Mouse (Mus musculus) liver, postnatal 0 days (tissue): ENCODE data around the gene Pdf. TPM values are rescaled to one million over a fixed set of nuclear protein-coding genes. Genes with fewer than 3 reads are reported as not detected.

ENCODE experiments used
- ATAC-seq: fragments of 200-750 bp; cut with Nextera tagmentation; 2 replicates; pipeline ENCODE4 v1.8.0; 2017; ENCODE audit warnings: mild to moderate bottlenecking, moderate library complexity
- DNase-seq: peaks from one replicate; pipeline ENCODE4 v3.0.0-alpha.2; 2016
- H3K27ac ChIP-seq: fragments of 300-500 bp; sonication (generic); 2 replicates; pipeline ENCODE4 v1.5.1; 2014; ENCODE audit warnings: antibody characterized with exemption, moderate library complexity, mild to moderate bottlenecking, low read depth
- H3K27me3 ChIP-seq: fragments of 300-500 bp; sonication (generic); 2 replicates; pipeline ENCODE4 v1.6.1; 2014; ENCODE audit warnings: low read length, control low read depth, mixed read lengths; ENCODE audit not compliant: insufficient read depth
- H3K36me3 ChIP-seq: fragments of 300-500 bp; sonication (generic); replicated peaks from 2 replicates; pipeline ENCODE4 v1.6.1; 2014; ENCODE audit warnings: mild to moderate bottlenecking, control low read depth, low read length, moderate library complexity, mixed read lengths; ENCODE audit not compliant: insufficient read depth
- H3K4me1 ChIP-seq: fragments of 300-500 bp; sonication (generic); 2 replicates; pipeline ENCODE4 v1.6.1; 2014; ENCODE audit warnings: antibody characterized with exemption, mild to moderate bottlenecking, control low read depth; ENCODE audit not compliant: insufficient read depth
- H3K4me2 ChIP-seq: fragments of 300-500 bp; sonication (generic); 2 replicates; pipeline ENCODE4 v1.6.1; 2014; ENCODE audit warnings: low read depth, mild to moderate bottlenecking, low read length, moderate library complexity, mixed read lengths
- H3K4me3 ChIP-seq: fragments of 300-500 bp; sonication (generic); 2 replicates; pipeline ENCODE4 v1.5.1; 2014; ENCODE audit warnings: low read depth, low read length
- H3K9ac ChIP-seq: fragments of 300-500 bp; sonication (generic); replicated peaks from 2 replicates; pipeline ENCODE4 v1.6.1; 2014; ENCODE audit warnings: mild to moderate bottlenecking, moderate library complexity
- H3K9me3 ChIP-seq: fragments of 300-500 bp; sonication (generic); 2 replicates; pipeline ENCODE4 v1.6.1; 2016; ENCODE audit warnings: mild to moderate bottlenecking, control low read depth, low read length, mixed read lengths
- CTCF ChIP-seq: sonication (generic); IDR thresholded peaks from 2 replicates; pipeline ENCODE4 v1.5.1; 2016; ENCODE audit warnings: antibody characterized with exemption, low read depth
- EP300 ChIP-seq: IDR thresholded peaks from 2 replicates; pipeline ENCODE4 v1.6.1; 2016; ENCODE audit warnings: antibody characterized with exemption, low read depth, mild to moderate bottlenecking
- WGBS: fragments of 180-500 bp; shearing (Covaris S2); extraction: QIAGEN DNeasy Blood & Tissue Kit; methylation state at CpG from one replicate; pipeline ENCODE4 v1.1.7; 2014; ENCODE audit not compliant: insufficient replicate concordance; 5-methylcytosine and 5-hydroxymethylcytosine counted together
- polyA plus RNA-seq: library from polyadenylated mRNA; unstranded; fragments of >200 nt; fragmentation: Nextera tagmentation; extraction: Ambion mirVana; gene quantifications from 2 replicates; pipeline ENCODE4 v1.2.1, GENCODE M21; 2015

Gene Pdf
- polyA plus RNA-seq, 1 experiment from 2014 or later, result 20.7 TPM

DNA sequence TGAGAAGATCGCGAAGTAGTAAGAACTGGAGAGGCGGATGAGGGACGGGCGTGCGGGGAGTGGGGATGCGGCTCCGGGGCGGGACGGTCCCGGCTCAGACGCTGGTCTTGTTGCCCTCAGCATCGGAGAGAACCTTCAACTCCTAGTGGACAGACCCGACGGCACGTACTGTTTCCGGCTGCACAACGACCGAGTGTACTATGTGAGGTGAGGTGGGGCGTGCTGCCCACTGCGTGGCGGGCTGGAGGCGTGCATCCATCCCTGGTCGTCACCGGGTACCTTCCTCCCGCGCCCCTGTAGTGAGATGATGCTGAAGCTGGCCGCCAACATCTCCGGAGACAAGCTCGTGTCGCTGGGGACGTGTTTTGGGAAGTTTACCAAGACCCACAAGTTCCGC is 8.6 kb upstream of the Pdf start:
- Histone ChIP-seq H3K9ac (peak overlapping the region; percentile 84), H3K36me3 (peaks cover 39% of the 10 kb centered on the region), H3K27me3 (no peaks in the 10 kb centered on the region), H3K4me3 (peak overlapping the region; percentile 92), H3K9me3 (no peaks in the 10 kb centered on the region), H3K4me2 (peak overlapping the region; percentile 94), H3K4me1 (peaks cover 23% of the 10 kb centered on the region), H3K27ac (peak overlapping the region; percentile 58)
- WGBS, result under 1% methylated on average over 33 of the region's 33 CpGs
- TF ChIP-seq EP300 (no peak; the same call in 1 of the 2 replicates), CTCF (no peak)
- DNase-seq, result no peak
- peak; percentile 56 for ATAC-seq

DNA sequence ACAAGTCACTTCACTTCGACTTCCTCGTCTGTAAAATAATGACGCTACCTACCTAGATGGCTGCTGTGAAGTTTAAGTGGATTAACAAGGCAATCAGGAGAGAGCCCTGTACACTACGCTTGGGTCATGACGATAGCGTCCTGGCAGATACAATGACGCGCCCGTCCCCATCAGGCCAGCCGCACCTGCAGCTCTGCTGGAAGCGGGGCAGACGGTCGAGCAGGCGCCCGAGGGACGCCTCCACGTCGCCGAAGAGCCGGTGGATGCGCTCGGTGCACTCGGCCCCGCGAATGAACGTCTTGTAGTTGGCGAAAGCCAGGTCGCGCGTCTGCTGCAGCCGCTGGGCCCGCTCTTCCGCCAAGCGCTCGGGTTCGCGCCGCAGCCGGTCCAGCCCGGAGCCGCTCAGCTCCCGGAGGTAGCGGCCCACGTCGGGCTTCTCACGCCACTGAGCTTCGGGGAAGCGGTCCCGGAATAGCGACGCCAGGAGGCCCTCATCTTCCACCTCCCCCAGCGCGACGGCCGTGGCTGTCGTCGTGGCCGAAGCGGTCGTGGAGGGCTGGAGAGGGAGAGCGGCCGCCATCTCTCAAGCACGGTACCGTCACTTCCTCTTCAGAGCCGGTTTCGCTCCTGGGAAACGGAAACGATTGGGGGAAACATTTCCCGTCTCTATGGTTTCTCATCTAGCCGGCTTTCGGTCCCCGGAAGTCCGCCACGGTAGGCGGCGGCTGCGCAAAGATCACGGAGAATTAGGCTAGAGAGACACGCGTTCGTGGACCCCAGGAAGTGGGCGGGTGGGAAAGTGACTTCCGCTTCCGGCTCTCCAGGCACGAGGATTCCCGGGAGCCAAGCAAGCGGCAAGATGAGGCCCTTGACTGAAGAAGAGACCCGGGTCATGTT is 7.9 kb upstream of the Pdf start, which contains the start of the genes Cog8 and Nip7:
TSS of gene Cog8 (minus strand) at position 614 of the 897 bp plus-strand sequence.
TSS of gene Nip7 (plus strand) at position 802 of the 897 bp plus-strand sequence.
- Histone ChIP-seq H3K9ac (peak within 1 kb of the TSS; percentile 84), H3K36me3 (peaks cover 42% of the 10 kb centered on the region), H3K9me3 (no peaks in the 10 kb centered on the region), H3K27me3 (no peaks in the 10 kb centered on the region), H3K27ac (peak within 1 kb of the TSS; percentile 88), H3K4me2 (peak within 1 kb of the TSS; percentile 94), H3K4me3 (peak within 1 kb of the TSS; percentile 92), H3K4me1 (peaks cover 23% of the 10 kb centered on the region)
- TF ChIP-seq EP300 (peak; percentile 86; the same call in 1 of the 2 replicates), CTCF (no peak; the same call in 1 of the 2 replicates)
- peak; percentile 95 for DNase-seq
- ATAC-seq, result peak; percentile 94
- WGBS, result under 1% methylated on average over 88 of the region's 88 CpGs

DNA sequence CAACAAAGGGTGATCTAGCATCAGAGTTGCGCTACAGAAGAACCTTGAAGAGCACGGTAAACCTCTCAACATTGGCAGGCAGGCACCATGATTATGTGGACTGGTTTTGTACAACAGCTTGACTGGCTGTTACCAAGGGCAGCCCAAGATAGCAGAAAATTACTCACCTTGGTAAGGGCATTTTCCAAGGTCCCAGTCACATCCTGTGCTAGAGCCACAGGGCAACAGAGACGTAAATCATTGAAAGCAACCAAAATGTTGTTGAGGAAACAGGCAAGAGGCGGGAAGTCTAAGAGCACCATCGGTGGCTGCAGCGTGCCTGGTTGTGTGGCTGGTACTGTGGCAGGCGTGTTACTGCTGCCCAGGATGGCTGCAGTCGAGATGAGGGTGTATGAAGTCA is 3.6 kb upstream of the Pdf start:
- DNase-seq (no peak), ATAC-seq (no peak)
- Histone ChIP-seq H3K27me3 (no peaks in the 10 kb centered on the region), H3K9me3 (no peaks in the 10 kb centered on the region), H3K4me3 (no peak overlapping the region), H3K4me1 (peaks cover 16% of the 10 kb centered on the region), H3K36me3 (peaks cover 50% of the 10 kb centered on the region), H3K9ac (no peak overlapping the region), H3K27ac (no peak overlapping the region), H3K4me2 (no peak overlapping the region)
- WGBS, result 96% methylated on average over 8 of the region's 8 CpGs
- no peak for TF ChIP-seq CTCF
- no peak for TF ChIP-seq EP300

DNA sequence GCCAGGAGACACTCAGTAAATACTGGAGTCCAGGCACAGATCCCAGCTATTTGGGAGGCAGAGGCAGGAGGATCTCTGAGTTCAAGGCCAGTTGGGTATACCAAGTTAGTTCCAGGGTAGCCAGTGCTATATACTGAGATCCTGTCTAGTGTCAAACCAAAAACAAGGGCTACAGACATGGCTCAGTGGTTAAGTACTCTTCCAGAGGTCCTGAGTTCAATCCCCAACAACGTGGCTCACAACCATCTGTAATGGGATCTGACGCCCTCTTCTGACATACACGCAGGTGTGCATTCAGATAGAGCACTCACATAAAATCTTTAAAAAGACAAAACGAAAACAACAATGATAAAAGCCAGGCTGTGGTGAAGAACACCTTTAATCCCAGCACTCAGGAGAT is 1.1 kb upstream of the Pdf start:
- ATAC-seq, result no peak
- H3K9ac ChIP-seq, result peak overlapping the region; percentile 85; the same call in 1 of the 2 replicates
- peaks cover 68% of the 10 kb centered on the region for H3K36me3 ChIP-seq
- TF ChIP-seq CTCF, result no peak
- TF ChIP-seq EP300, result no peak
- H3K9me3 ChIP-seq, result no peaks in the 10 kb centered on the region
- H3K27ac ChIP-seq, result 0 out of 2 replicates have a peak overlapping the region, but pooled peaks have one; percentile 90
- H3K4me1 ChIP-seq, result peaks cover 6% of the 10 kb centered on the region
- WGBS, result 81% methylated on average over 4 of the region's 4 CpGs
- peak overlapping the region; percentile 86; the same call in 1 of the 2 replicates for H3K4me3 ChIP-seq
- DNase-seq, result no peak
- no peaks in the 10 kb centered on the region for H3K27me3 ChIP-seq
- H3K4me2 ChIP-seq, result peak overlapping the region; percentile 88; the same call in 1 of the 2 replicates

DNA sequence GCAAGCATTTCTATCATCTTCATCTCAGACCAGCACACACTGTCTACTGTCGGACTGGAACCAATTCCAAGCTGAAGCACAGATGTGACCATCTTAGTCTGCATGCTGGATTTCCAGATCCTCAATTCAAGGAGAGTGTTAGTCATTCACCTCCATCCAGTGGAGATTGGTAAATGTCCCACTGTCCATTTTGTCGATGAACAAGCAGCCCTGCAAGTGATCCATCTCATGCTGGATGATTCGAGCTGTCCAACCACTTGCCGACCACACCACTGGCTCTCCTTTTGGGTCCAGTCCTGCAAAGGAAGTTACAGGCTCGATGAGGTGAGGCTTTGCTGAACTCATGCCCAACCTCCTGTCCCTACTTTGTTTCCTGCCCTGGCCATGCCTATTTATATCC is 1.4 kb downstream of the Pdf start:
- TF ChIP-seq EP300, result no peak
- TF ChIP-seq CTCF, result no peak
- no peak overlapping the region for H3K27ac ChIP-seq
- H3K9me3 ChIP-seq, result no peaks in the 10 kb centered on the region
- peaks cover 68% of the 10 kb centered on the region for H3K36me3 ChIP-seq
- H3K4me1 ChIP-seq, result peaks cover 6% of the 10 kb centered on the region
- no peak overlapping the region for H3K4me3 ChIP-seq
- H3K9ac ChIP-seq, result no peak overlapping the region
- no peak for ATAC-seq
- no peak for DNase-seq
- WGBS, result 62% methylated on average over 5 of the region's 5 CpGs
- H3K27me3 ChIP-seq, result no peaks in the 10 kb centered on the region
- peak overlapping the region; percentile 88; the same call in 1 of the 2 replicates for H3K4me2 ChIP-seq

DNA sequence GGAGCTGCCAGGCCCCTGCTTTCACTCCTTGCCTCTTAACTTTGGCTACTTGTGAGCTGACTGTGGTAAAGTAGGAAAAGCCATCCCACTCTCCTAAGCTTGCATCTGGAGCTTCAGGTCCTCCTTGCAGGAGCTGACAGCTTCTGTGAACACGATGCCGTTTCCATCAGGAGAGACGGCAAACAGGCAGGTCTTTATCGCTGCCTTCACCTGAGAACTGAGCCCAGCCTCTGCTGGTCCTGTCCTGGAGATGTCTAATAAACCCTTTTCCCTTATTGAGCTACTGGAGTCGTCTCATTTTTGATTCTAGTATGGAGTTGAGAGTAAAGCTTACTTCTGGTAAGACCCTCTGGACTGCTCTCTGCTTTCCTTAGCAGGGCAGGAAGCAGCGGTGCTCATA is 2.9 kb downstream of the Pdf start:
- ATAC-seq (no peak), DNase-seq (no peak)
- TF ChIP-seq CTCF (no peak), EP300 (no peak)
- WGBS, result 83% methylated on average over 6 of the region's 6 CpGs
- Histone ChIP-seq H3K27ac (no peak overlapping the region), H3K27me3 (no peaks in the 10 kb centered on the region), H3K4me1 (peaks cover 6% of the 10 kb centered on the region), H3K4me3 (no peak overlapping the region), H3K9me3 (no peaks in the 10 kb centered on the region), H3K4me2 (no peak overlapping the region), H3K9ac (no peak overlapping the region), H3K36me3 (peaks cover 72% of the 10 kb centered on the region)
